Mouse (Mus musculus): ENCODE data around the gene Stab1. TPM values are rescaled to one million over a fixed set of nuclear protein-coding genes. Genes with fewer than 3 reads are reported as not detected.

Gene Stab1
- total RNA-seq, 2 experiments from 2014 or later, result 74.5 to 78.7 TPM

- DNase-seq, result no peak
- intact Hi-C loops (cut with DNase I), result no loop called here
These were observed 32.7 kb downstream of the Stab1 start for GRCm38 (mm10) chr14:31135495-31136410.

- DNase-seq, result peak in 1 of 2 experiments; percentile 34
These were observed 34.1 kb downstream of the Stab1 start for GRCm38 (mm10) chr14:31134015-31135000.

DNA sequence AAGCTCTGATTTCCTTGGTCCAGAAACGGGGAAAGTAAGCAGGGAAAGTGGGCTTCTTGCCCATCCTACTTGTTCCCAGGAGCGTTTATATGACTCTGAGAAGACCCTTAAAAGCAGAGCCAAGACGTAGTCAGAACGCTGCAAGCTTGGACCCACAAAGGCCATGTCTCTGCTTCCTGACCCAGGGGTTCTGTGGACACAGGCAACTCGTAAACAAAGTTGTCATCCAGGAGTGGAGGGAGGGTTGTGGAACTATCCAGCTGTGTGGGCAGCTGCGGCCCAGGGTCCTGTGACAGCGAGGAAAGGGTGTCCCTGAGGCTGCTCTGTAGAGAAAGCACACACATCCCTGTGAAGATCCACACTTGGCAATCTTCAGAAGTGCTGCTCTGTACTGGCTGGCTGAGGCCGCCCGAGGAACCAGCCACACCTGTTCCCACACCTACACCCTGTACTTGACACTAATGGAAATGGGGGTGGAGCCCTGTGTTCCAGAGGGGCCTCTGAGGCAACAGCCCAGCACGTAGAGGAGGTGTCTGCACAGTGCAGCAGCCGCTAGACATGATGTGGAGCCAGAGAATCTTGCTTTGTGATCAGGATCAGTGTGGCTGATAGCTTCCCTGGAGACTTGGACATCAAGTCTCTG, 35.3 kb downstream of the Stab1 start:
- intact Hi-C loops (cut with DNase I), result no loop called here
- peak in 1 of 2 experiments; percentile 2 for DNase-seq

More at GRCm38 (mm10) chr14:31134015-31135000, 34.1 kb downstream of the Stab1 start:
- intact Hi-C loops (cut with DNase I), result no loop called here

DNA sequence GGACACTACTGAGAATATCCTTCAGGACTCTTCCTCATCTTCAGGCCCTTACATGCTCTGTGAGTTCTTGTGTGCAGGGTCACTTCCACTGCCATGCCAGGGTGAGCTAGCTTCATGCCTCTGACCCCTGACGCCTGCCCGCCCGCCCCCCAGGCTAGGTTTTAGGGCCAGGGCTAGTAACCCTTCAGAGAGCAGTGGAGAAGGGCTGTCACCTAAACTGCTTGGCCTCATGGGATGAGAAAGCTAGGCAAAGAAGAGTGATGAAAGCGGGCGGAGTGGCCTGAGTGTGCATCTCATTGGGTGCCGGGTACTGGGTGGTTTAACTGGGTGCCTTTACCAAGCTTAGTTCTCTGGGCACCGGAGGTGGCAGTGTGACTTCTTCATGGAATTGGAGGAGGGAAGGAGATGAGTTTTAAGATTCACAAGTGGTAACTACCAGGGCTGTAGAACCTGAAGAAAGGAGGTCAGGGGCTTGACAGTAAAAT, 35.9 kb downstream of the Stab1 start:
- intact Hi-C loops (cut with DNase I), result no loop called here
- DNase-seq, result peak in 1 of 2 experiments; percentile 1

GRCm38 (mm10) chr14:31132031-31132430, 36.4 kb downstream of the Stab1 start:
- DNase-seq, result peak in 1 of 2 experiments; percentile 35
- intact Hi-C loops (cut with DNase I), result no loop called here

DNA sequence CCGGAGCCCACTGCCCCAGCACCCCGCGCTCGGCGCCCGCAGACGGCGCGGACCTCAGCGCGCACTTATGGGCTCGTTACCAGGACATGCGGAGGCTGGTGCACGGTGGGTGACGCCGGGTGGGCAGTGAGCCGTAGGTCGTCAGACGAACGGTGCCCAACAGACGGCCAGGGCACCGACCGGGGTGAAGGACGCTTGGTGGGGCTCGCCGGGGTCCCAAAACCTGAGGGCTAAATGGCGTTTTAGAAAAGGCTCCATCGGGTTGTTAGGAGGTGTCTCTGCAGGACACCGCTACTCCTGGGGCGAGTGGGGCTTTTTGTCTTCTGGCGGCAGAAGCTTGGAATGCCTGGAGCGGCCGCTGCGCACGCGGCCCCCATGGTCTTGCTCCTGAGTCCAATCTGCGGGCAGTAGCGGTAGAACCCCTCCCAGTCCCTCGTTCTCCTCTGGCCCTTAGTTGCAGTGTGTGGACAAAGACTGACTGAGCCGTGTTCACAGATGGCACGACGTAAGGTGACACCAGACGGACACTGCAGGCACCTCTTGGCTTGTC, 37.1 kb downstream of the Stab1 start:
- intact Hi-C loops (cut with DNase I), result loop anchor here (2.0 kb wide), 1 partner anchor 63 kb away; no protein-coding TSS in a partner anchor
- peak in 1 of 2 experiments; percentile 30 for DNase-seq

DNA sequence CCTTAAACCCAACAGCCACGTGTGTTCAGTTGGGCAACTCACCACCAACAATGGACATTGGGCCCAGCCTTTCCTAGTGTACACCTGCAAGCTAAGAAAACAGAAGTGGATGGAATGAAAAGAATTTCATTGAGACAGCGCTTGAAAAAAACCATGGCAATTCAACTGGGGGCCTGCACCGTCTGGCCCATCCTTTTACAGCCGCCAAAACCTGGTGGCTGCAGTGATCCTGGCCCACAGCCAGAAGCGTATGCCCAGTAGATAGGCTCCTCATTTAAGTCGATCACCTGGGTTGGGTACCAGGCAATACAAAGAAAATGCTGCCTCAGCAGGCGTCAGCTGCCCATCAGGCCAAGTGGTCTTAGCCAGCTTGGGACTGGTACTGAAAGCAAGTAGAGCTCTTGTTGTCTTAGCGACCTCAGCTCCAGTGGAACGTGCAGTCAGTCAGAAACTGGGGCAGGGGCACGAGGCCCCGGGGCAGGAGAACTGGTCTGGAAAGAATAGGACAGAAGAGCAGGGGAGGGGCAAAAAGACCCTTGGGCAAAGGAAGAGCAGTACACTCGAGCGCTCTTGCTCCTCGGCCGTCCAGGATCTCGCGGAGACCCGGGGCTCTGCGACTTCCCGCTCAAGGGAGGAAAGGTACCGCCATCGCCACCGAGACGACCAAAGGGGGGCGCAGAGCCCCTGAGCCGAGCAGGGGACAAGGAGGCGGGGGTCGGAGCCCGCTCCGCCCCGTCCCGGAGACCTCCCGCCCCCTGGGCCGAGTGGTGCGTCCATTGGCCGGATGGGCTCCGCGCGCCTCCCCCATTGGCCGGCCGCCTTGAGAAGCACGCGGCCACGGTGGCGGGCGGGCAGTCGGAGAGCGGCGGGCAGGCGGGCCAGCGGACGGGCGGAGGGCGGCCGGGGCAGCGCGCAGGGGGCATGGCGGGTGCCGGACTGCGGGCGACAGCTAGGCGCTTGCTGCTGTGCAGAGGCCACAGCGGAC, 37.9 kb downstream of the Stab1 start, which contains the start of gene Nt5dc2:
TSS of gene Nt5dc2 (plus strand) at position 818 of the 985 bp plus-strand sequence.
- intact Hi-C loops (cut with DNase I), result loop anchor here (2.0 kb wide), 1 partner anchor 64 kb away; no protein-coding TSS in a partner anchor
- peak; percentile 93 to 94 for DNase-seq

DNA sequence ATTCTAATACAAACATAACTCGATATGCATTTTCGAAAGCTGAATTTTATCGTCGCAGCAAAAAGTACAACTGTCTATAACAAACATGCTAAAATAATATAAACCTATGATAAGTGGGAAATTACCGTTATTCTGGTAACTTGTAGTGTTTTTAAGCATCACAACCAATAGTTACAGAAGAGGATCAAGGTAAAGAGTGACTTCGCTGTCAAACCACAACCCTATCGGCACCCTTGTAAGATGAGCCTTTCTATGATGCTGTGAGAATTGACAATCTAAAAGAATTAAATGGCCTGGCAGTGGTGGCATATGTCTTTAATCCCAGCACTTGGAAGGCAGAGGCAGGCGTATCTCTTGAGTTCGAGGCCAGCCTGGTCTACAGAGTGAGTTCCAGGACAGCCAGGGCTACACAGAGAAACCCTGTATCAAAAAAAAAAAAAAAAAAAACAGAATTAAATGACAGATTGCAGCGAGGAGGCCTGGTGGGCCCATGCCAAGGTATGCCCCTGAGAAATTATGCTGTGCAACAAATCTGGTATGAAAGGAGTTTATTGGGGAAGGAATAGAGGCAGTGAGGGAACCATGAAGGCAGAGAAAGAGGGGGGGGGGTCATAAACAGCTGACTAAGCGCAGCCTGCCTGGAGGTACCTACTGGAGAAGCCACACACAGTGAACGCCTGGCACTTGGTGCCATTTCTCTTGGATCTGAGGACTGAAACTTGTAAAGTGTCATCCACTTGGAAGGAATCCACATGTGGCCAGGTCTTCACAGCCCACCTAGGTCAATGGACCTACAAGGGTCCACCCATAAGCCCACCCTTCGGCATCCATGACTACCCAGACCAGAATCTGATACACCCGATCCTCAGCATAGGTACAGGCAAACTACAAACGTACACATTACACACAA, 38.9 kb downstream of the Stab1 start:
- intact Hi-C loops (cut with DNase I), result loop anchor here (2.0 kb wide), 1 partner anchor 65 kb away; no protein-coding TSS in a partner anchor
- no peak for DNase-seq

DNA sequence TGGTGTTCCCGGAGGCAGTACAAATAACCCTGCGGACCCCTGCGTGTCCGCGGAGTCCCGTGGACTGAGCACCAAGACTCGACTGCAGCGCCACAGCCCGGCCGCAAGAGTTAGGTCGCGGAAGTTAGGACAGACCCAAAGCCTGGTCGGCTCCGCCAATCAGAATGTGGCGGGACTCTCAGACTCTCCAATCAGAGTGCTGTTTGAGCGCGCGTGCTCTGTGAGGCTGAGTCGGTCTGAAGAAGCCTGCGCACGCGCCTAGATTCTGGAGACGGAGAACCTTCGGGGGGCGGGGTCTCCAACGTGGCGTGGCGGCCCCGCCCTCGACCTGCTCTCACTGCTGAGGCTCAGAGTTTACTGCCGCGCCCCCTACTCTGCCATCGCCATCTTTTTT, 39.6 kb downstream of the Stab1 start, which contains the start of gene Smim4:
TSS of gene Smim4 (minus strand) at position 131 of the 394 bp plus-strand sequence.
- intact Hi-C loops (cut with DNase I), result no loop called here
- peak; percentile 96 for DNase-seq

GRCm38 (mm10) chr14:31128101-31128825, 40.2 kb downstream of the Stab1 start:
- intact Hi-C loops (cut with DNase I), result no loop called here
- peak; percentile 53 to 70 for DNase-seq

GRCm38 (mm10) chr14:31126826-31127225, 41.6 kb downstream of the Stab1 start:
- intact Hi-C loops (cut with DNase I), result no loop called here
- no peak for DNase-seq

- intact Hi-C loops (cut with DNase I), result no loop called here
- no peak for DNase-seq
These were observed 43.0 kb downstream of the Stab1 start for GRCm38 (mm10) chr14:31125106-31126075.

GRCm38 (mm10) chr14:31115522-31115921, 52.9 kb downstream of the Stab1 start:
- DNase-seq, result no peak
- intact Hi-C loops (cut with DNase I), result no loop called here

DNA sequence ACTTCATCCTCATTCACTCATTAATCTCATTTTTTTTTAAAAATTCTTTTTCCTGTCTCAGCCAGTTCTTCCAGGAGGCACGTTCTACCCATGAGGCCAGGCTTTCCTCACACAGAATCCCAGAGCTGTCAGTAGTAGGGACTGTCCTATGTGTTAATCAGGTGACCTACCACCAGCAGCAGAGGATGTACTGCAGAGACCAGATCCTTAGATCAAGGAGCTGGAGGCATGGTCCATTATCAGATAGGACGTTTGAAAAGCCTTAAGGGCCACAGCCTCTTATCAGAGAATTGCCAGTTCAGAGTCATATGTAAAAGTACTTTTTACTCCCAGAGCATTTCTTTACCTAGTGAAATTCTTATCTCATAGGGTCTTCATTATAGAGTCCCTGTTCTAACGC, 54.4 kb downstream of the Stab1 start:
- no peak for DNase-seq
- intact Hi-C loops (cut with DNase I), result no loop called here

GRCm38 (mm10) chr14:31112187-31112586, 56.3 kb downstream of the Stab1 start:
- intact Hi-C loops (cut with DNase I), result no loop called here
- DNase-seq, result no peak
